Mouse (Mus musculus): ENCODE measurements at regions not wholly inside any gene's neighbourhood (a gene's known extent, or its start where the extent isn't known, plus 50 kb on each side); places are given as distances from the start of the nearest gene placed in this dataset.

DNA sequence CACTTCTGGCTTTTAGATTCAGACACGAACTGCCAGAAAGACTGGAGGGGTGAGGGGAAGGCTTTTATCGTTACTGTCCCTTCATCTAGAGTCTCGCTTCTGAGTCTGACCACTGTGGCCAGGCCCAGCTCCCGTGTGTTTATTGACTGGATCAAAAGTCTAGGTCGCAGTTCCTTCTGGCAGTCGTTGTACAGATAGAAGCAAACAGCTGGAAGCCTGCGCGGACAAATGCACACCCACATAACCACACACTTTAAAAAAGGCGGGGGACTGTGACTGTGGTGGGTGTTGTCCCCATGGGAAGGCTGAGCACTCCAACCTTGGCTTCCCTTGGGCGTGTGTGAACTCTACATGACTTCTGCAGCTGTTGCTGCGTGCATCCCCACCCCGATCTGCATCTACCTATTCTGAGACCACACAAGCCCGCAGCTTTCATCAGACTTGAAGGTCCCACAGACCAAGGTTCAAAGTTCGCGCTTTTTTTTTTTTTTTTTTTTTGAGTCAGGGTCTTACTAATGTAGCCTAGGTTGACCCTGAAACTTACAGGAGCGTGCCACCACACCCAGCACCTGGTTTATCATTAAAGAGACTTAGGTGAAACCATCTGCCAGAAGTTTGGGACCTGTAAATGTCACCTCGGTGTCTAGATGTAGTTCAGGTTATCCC lies 54.5 kb upstream of the Hes1 start (continued):
- no peak for TF ChIP-seq SMC3 (IDR thresholded peaks at IDR 0.05; ENCODE audit: low read depth, low read length)
- TF ChIP-seq GABPA (IDR thresholded peaks at IDR 0.05; ENCODE audit: insufficient replicate concordance, low read depth, low read length), result no peak
- no peak for TF ChIP-seq USF1 (IDR thresholded peaks at IDR 0.05; ENCODE audit: low read depth, low read length)
- TF ChIP-seq MYC (IDR thresholded peaks at IDR 0.05; ENCODE audit: low read depth, low read length), result peak; percentile 35; the same call in 1 of the 2 replicates
- TF ChIP-seq TBP (conservative IDR thresholded peaks at IDR 0.05; ENCODE audit: low read depth, low read length), result 0 out of 2 replicates have a peak, but pooled peaks have one; percentile 24

DNA sequence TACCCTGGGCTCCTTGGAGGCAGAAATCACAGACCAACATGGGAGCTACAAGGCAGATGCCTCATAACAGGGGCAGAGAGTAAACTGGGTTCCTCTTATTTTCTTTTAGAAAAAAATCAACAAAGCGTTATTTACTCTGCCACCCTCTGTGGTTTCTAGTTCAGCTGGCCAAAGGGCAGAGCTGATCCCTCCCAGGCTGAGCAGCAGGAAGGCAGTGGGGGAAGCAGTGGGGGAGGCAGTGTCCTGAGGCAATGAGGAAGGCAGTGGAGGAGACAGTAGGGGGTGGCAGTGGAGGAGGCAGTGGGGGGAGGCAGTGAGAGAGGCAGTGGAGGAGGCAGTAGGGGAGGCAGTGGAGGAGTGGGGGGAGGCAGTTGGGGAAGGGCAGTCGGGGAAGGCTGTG lies 51.1 kb upstream of the Hes1 start:
- no peak for TF ChIP-seq IRF4 (IDR thresholded peaks at IDR 0.05; ENCODE audit: low read depth, low read length)
- no peak for TF ChIP-seq CHD1 (IDR thresholded peaks at IDR 0.05; ENCODE audit: low read depth, low read length)
- no peak for TF ChIP-seq NRF1 (IDR thresholded peaks at IDR 0.05; ENCODE audit: low read depth, low read length)
- TF ChIP-seq MAFK (IDR thresholded peaks at IDR 0.05; ENCODE audit: insufficient replicate concordance, low read length), result no peak
- no peak for TF ChIP-seq MAZ (IDR thresholded peaks at IDR 0.05; ENCODE audit: low read depth, low read length)
- H3K4me2 ChIP-seq (ENCODE audit: insufficient read depth, low read depth, poor library complexity, severe bottlenecking), result no peak overlapping the region
- in situ Hi-C loops (cut with MboI; ENCODE audit: low pct_ligation_motif_present, low pct_unique_long_range_greater_than_20kb, low sequenced_read_pairs), result no loop called here

DNA sequence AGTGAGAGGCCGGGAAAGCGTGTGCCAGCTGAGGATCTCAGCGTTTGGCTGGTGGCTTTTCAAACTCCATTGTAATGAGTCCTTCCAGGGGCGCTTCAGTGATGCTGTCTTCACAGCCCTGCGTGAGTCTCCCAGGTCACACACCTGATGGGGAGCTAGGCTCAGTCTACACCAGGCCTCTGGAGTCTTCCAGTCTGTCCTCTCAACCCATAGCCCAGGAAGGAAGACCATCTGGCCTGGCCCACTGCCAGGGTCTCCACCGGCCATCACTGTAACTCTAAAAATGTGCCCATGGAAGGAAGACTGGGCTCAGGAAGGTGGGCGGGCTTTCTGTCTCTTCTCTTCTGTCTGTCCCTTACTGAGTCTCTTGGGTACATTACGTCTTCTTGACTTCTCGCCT lies 50.2 kb upstream of the Hes1 start:
- Histone ChIP-seq H3K27ac (ENCODE audit: insufficient read depth, low read depth) (no peak overlapping the region), H3K79me2 (replicated peaks; ENCODE audit: control insufficient read depth, extremely low read depth, insufficient read depth, poor library complexity, severe bottlenecking) (no peaks in the 10 kb centered on the region), H3K9ac (ENCODE audit: insufficient read depth, low read depth) (no peak overlapping the region), H3K4me2 (ENCODE audit: insufficient read depth, low read depth, poor library complexity, severe bottlenecking) (no peak overlapping the region), H3K27me3 (replicated peaks) (peaks cover 36% of the 10 kb centered on the region), H3K4me3 (replicated peaks in 1 of 3; ENCODE audit: low read depth in 2 of 3, low read length in 2 of 3, poor library complexity in 1 of 3) (no peak overlapping the region), H3K36me3 (replicated peaks in 1 of 2; ENCODE audit: control insufficient read depth in 1 of 2, insufficient read depth in 1 of 2, low read length in 1 of 2) (no peaks in the 10 kb centered on the region), H3K4me1 (ENCODE audit: control insufficient read depth in 1 of 2, insufficient read depth in 2 of 2) (peaks cover 5 to 12% of the 10 kb centered on the region in 2 experiments; a peak in 3 of 4 replicates), H3K9me3 (replicated peaks; ENCODE audit: low read length) (peaks cover 20% of the 10 kb centered on the region)
- dilution Hi-C loops (cut with MboI; ENCODE audit: extremely low pct_ligation_motif_present, extremely low pct_unique_long_range_greater_than_20kb, low sequenced_read_pairs) (no loop called here), in situ Hi-C loops (cut with MboI; ENCODE audit: low pct_ligation_motif_present, low pct_unique_long_range_greater_than_20kb, low sequenced_read_pairs) (no loop called here)
- DNase-seq (ENCODE audit: extremely low read depth), result no peak
- TF ChIP-seq PAX5 (IDR thresholded peaks at IDR 0.05; ENCODE audit: low read length), result no peak

More for the DNA sequence above, 51.1 kb upstream of the Hes1 start:
- Histone ChIP-seq H3K4me3 (replicated peaks in 1 of 3; ENCODE audit: low read depth in 2 of 3, low read length in 2 of 3, poor library complexity in 1 of 3) (no peak overlapping the region), H3K79me2 (replicated peaks; ENCODE audit: control insufficient read depth, extremely low read depth, insufficient read depth, poor library complexity, severe bottlenecking) (no peaks in the 10 kb centered on the region), H3K9ac (ENCODE audit: insufficient read depth, low read depth) (no peak overlapping the region), H3K9me3 (replicated peaks; ENCODE audit: low read length) (peaks cover 20% of the 10 kb centered on the region), H3K27me3 (replicated peaks) (peaks cover 44% of the 10 kb centered on the region), H3K36me3 (replicated peaks in 1 of 2; ENCODE audit: control insufficient read depth in 1 of 2, insufficient read depth in 1 of 2, low read length in 1 of 2) (no peaks in the 10 kb centered on the region), H3K4me1 (ENCODE audit: control insufficient read depth in 1 of 2, insufficient read depth in 2 of 2) (peaks cover 10 to 18% of the 10 kb centered on the region in 2 experiments), H3K27ac (ENCODE audit: insufficient read depth, low read depth) (no peak overlapping the region)
- no peak for DNase-seq (ENCODE audit: extremely low read depth)
- dilution Hi-C loops (cut with MboI; ENCODE audit: extremely low pct_ligation_motif_present, extremely low pct_unique_long_range_greater_than_20kb, low sequenced_read_pairs), result no loop called here

Data from CH12.LX (cell line).